Mouse (Mus musculus) thymus, postnatal 10 days (tissue): ENCODE measurements around the gene Gxylt1.
A peak's percentile ranks its signal among the peaks of the same experiment; 100 is the strongest.
"Not testable (repeated sequence)": the region's sequence is repeated elsewhere in the genome, so short reads cannot be mapped to it uniquely, and the experiment has no call there.

Experiments used
- DNase-seq, 2 experiments: peaks; one replicate each; pipeline ENCODE4 v3.0.0; 2021; ENCODE audit warnings: low spot score in 2 of 2

The Gxylt1 gene

DNA sequence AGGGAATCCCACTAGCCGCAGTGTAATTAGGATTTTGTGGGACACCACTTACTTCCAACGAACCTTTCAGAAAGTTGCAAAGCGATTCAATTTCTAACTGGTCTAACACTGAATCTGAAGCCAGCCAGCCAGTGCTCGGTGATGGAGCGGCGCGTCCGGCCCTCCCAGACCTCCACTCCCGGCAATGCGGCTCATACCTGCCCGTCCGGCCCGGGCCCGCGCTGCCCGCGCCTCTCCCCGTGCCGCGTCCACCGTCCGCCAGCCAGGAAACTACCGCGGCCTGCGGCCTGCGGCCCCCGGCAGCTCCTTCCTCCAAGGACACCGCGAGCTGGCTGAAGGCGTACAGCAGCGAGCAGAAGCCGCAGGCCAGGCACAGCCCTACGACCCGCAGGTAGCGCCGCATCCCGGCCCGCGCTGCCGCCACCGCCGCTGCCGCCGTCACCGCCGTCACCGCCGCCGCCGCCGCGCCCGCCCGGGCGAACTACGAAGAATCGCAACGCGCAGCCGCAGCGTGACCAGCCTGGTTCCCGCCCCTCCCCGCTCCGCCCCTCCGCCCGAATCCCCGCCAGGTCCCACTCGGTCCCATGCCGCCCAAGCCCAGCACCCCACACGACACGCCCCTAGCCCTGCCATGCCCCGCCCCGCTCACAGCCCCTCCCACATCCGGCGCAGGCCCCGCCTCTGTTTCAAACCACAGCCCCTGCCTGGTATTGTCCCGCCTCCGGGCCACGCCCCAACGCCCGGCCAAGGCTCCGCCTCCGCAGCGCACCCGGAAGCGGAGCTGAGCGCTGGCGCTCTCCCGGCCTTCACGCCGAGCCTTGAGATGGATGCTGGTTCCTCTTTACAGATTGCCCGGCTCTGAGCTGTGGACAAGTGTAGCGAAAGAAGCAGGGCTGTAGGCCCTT, at the start of gene Gxylt1:
Gxylt1 (minus strand) TSS at position 501 of the 905 bp plus-strand sequence.
- DNase-seq: peak; percentile 99 to 100

DNA sequence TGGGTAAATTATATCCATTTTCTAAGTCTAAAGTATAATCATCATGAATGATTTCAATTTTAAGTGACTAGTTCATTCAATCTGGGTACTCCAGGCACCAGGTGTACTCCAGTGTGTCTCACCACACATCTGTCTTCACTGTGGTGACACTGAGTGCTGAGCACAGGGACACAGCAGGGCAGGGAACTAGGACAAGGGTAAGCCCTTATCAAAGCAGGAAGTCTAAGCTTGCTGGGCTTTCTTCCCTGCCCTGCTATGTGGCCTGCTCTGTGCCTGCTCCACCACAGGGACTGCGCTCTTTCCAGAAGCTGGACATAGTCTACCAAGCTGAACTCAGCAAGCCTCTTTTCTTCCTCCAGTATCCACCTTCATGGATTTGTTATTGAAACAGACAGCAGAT, 43.8 kb upstream of the Gxylt1 start:
- DNase-seq: no peak

DNA sequence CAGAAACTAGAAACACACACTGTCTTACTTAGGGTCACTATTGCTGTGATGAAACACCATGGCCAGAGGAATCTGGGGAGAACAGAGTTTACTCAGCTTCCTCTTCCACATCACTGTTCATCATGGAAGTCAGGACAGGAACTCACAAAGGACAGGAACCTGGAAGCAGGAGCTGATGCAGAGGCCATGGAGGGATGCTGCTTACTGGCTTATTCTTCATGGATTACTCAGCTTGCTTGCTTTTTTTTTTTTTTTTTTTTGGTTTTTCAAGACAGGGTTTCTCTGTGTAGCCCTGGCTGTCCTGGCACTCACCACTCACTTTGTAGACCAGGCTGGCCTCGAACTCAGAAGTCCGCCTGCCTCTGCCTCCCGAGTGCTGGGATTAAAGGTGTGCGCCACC, 35.3 kb upstream of the Gxylt1 start:
- DNase-seq: not testable (repeated sequence)

DNA sequence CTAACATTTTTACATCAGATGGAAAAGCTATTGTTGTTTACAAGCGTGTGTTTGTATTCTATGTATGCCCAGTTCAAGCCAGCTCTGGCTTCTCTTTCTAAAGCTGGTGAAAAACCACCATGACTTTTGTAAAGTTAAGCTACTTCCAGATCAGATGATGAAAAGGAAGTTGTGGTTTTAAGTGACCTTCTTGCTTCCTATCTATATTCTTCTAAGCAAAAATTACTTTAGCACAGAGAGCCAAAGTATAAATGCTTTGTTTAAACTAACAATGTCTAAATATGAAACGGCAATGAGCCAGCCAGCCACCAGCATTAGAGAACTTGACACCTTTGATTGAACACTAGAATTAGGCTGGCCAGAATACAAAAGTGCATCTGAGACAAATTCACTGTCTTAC, 23.2 kb upstream of the Gxylt1 start:
- DNase-seq: no peak

DNA sequence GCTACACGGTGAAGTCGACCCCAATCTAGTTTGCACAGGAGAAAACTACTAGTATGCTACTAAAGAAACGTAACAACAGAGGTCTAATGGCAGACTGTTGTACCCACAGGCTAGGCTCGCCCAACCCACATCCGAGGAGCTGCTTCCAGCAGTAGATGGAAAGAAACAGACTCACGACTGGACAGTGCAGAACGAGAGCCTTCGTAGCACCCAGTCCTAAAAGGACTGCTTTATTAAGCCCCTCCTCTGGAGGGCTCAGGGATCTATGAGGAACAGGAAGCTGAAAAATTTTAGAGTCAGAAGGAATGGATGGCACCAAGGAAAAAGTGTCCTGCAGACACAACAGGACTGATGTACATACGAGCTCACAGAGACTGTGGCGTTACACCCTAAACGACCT, 19.5 kb upstream of the Gxylt1 start:
- no peak for DNase-seq

DNA sequence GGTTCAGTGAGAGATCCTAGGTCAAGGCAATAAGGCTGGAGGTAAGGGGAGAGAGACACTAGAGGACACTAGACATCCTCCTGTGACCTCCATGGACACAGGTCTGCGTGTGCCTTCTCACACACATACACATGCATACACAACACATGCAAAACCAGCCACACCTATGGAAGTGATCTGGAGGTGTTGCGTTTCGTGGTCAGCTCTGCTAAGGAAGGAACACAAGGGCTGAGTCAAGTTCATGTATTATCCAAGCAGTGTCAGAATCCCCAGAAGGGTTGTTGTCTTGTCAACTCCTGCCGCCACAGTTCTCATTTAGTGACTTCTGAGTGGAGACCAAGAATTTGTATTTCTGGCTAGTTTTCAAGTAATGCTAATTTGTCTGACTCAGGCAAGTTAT, 13.3 kb upstream of the Gxylt1 start:
- DNase-seq: no peak

DNA sequence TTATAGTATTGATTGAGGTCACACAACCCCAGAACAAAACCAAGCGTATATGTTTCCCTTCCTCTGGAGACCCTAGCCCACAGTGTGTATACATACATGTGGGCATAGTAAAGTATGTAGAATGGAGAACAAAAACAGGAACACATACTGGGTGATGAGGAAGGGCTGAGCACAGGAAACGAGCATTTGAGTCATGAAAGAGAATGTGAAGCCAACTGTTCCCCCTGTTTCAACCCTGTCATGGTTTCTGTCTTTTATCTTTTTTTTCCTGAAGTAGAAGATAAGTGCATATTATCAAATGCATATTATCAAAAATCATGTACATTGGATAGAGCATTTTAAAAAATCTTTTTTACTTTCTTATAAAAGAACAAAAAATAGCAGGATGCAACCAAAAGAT, 12.6 kb upstream of the Gxylt1 start:
- no peak for DNase-seq

DNA sequence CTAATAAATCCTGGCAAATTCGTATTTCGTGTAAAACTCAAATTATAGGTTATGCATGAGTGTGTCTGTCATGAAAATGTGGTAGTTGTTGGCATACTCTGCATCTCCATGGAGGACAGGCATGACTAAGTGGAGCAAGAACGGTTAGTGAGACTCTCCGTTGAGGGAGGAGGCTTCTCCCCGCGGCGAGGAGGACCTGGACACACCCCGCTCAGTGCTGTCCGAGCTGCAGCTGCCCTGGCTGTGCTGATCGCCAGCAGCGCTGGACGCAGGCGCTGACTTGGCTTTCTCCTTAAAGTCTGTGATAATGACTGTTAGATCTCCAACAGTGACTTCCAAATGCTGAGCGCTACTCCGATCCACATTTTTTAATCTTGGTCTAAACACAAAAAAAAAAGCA, 10.3 kb upstream of the Gxylt1 start:
- DNase-seq: no peak

DNA sequence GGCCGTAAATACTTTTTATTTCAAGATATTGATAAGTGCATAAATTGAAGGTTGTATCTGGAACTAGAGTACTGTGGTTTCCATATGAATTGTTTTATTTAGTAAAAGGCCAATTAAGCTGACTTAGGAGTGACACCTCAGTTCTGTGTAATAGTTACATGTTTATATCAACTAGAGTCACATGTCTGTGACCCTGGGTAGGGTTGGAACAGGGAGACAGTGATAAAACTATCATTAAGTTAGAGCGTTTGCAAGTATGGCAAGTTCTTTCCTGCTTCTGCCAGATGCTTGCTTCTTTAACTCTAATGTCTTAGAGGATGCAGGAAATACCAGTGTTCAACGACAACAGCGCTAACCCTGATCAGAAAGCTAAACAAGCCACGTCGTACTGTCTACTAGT, 9.3 kb upstream of the Gxylt1 start:
- DNase-seq: no peak

DNA sequence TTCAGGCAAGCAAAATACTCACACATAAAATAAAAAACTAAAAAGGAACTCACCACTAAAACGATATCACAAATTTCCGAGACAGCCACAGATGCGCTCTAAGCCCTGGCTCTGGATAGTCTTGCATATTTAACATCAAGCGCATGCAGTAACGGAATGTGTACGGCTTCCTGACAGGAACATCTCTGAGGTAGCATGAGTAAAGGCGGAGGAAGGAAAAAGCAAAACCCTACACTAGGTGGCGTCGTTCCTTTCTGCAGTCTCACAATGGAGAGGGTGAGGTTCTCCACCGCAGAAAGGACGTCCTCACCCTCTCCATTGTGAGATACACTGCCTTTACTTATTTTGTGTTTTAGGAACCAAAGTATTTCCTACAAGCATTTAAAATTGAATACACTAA, 8.4 kb upstream of the Gxylt1 start:
- DNase-seq: peak in 1 of 2 experiments; percentile 27

DNA sequence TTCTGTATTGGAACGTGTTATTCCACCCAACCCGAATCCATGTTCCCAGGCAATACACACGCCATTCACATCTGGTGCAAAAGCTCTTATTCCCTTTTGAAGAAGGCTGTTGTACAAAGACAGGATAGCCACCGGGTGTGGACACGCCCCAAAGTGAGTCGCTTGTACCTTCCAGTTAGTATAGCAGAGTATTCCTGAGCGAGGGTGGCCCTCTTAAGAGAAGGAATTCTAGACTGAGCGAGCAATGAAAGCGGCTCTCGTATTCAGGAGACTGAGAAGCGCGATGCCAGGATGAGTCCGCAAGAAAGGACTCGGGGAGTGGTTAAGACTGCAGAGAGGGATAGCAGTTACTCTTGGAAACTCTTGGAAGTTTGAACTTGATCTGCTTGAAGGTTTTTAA, 1.3 kb upstream of the Gxylt1 start:
- no peak for DNase-seq

DNA sequence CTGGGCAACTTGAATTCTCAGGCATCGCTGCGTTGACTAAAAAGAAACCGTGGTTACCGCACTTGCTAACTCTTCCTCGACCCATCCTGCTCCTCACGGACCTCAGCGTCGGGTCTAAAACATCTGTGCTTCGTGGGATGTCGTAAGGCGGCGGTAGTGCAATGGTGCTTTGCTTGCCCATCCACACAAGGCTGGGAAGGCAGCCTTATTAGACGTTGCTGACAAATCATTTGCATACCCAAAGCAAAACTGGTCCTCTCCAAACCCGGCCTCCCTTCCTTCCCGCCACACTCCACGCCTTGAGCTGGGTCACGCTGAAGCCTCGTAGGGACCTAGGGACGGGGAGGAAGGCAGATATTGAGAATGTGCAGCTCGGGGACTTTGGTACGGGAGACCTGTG, 644 bp upstream of the Gxylt1 start:
- DNase-seq: no peak

DNA sequence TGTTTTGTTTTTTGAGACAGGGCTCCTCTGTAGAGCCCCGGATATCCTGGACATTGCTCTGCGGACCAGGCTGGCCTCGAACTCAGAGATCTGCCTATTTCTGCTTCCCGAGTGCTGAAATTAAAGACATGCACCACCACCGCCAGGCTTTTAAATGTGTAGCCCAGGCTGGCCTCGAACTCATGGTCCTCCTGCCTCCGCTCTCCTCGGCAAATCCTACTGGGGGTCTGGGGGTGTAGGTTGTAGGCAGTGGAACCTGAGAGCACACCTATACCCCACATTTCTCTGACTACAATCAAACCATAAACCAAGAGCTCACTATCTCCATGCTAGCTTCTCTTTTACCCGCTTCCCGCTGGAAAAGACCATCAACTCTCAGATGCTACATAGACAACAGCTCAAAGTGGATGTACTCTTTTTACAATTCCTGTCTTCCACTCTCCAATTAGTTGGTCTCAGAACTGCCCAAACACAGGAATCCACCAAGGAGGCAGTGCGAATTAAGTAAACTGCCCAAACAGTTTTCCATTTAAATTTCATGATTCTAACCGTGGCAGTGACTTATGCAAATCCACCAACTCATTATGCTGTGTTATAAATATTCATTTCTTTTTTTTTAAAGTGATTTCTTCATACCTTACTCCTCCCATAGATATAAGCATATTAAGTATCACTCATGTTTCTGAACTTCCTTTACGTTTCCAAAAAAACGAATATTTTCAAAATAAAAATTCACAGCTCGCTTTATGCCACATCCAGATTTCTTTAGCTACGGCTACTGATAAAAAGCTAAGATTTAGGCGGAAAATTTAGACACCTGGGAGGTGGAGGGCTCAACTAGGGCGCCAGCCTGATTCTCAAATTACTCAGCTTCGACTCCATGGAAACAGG, 946 bp downstream of the Gxylt1 start:
- no peak for DNase-seq

DNA sequence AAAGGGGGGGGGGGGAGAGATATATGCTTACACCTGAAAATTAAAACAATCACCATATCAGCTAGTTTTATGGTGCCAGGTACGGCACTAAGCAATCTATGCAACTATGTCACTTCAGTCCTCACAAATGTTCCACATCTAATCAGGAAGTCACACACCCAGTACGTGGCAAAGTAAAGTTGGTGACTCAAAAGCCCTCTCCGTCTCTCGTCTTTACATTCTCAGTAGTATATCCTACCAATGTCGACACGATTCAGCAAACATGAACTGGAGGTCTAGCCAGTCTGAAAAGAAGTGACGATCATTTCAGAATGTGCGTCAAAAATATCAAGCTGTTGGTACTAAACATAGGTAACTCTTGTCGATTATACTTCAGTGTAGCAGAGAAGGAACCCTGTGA, 2.0 kb downstream of the Gxylt1 start:
- DNase-seq: no peak

DNA sequence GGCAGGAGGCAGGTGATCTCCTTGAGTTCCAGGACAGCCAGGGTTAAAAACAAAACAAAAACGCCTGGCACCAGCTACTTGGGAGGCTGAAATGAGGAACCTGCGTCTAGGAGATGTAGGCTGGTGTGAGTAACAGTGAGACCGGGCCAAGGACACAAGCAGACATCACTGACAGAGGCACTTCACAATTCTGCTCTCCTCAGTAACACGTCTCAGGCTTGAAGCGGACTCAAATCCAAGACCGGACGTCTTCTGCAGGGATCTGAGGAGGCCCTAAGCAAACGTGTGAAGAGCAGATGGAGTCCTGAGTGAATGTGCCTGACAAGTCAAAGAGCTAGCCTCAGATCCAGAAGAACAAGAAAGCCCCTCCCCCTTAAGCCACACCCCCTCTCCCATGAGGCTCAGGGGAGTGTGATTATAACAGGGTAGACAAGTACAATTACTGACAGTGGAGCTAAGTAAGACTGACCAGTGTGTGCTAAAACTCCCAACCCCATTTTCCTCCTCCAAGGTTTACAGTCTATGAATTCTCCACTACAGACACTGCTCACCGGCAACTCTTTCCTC, 4.6 kb downstream of the Gxylt1 start:
- no peak for DNase-seq

DNA sequence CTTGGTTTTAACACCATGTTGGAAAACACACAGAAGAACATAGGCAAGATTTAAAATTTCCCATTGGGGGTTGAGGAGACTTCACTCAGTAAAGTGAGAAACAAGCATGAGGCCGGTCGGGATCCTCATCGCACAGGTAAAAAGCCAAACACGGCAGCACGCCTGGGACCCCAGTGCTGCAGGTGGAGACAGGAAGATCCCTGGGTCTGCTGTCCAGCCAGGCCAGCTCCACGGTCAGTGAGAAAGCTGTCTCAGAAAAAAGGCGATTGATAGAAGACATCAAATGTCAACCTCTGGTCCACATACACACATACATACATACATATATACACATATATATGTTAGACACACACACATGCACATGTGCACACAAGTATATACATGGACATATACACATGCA, 5.4 kb downstream of the Gxylt1 start:
- no peak for DNase-seq

DNA sequence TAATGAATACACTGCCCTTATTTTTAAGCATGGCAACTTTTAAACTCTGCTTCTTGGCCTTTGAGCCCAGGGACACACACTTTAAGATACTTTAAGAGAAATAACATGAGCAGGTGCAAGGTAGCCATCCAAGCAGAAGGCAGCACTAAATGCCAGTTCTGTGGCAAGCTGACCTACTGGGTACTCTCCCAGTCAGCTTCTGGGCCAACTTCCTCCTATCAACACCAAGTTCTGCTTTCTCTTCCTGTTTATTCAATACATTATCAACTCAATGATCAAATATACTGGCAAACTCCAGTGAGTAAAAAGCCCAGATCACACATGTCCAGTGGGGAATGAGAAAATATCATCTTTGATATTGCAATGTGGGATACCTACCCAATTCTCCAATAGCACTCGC, 7.0 kb downstream of the Gxylt1 start:
- no peak for DNase-seq

DNA sequence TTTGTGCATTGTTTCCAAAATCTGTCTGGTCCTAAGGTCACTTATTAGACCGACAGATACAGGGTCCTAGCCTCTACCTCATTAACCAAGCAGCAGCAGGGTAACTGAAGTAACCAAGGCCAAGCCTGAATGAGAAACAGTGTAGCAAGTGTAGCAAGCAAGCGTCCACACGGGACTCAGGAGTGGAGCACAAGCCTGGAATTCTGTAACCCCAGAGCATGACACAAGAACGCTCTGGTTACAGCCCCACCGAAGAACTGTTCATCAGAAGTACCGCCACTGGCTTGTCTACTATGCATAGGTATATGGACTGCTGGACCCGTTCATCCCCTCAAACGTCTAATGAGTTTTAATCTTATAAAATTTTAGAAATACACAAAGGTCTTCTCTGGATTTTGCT, 7.5 kb downstream of the Gxylt1 start:
- DNase-seq: no peak

DNA sequence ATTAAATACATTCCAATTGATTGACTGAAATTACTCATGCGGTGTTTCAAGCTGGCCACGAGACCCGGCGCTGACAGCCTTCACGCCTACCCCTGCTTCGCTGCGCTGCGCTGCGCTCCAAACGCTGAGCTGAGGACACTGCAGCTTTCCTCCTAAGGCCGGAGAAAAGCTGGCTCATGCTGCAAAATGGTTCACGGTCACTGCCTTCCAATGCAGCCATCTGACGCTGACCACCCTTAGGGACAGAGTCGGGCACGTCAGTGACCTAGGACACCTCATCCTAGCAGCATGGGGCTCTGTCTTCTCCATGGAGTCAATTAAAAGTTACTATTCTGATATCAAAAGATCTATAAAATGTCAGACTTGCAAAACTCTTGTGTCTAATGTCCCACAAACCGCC, 8.6 kb downstream of the Gxylt1 start:
- no peak for DNase-seq

DNA sequence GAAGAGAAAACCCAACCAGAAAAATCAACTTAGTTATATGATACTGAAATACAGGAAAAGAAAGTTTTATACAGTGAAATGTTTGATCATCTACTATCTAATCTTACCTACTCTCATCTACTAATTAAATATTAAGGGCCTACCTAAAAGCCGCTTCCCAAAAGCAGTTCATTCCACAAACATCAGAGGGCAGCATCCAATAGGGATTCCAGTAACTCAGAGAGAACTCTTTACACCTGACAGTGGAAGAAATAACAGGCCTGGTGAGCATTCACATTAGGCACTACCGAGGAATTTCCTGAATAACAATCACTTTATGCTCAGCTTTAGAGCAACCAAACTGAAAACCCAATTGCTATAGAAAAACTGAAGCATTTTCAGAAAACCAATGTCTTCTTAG, 9.3 kb downstream of the Gxylt1 start:
- DNase-seq: peak; percentile 22 to 46

DNA sequence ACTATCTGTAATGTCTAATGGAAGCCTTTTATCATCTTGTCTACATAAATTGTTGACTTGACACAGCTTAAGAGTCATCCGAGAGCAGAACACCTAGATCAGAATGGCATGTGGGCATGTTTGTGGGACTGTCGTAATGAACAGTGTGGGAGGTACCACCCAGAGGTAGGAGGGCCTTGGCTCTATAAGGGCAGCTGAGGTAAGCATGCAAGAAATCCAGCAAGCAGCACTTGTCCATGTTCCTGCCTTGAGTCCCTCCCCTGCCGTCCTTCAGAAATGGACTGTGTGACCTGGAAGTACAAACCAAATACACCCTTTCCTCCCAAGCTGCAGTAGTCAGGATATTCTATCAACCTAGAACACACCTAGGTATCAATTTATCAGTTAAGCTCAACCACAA, 9.7 kb downstream of the Gxylt1 start:
- no peak for DNase-seq

DNA sequence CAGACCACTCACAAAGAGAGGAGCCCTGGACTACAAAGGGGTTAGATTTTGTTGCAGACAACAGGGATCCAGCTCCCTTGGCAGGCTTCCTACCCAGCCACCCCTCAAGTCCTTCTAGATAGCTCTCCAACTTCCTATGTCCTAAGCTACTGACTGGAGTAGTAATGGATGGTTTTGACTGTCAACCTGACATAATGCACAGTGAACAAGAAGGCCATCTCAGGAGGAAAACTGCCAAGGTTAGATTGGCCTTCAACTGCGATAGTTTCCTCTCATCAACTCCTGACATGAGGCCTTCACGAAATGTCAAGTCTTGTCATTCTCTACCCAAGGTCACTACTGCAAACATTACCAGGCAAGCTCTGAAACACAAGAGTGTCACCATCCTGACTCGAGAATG, 10.8 kb downstream of the Gxylt1 start:
- no peak for DNase-seq

DNA sequence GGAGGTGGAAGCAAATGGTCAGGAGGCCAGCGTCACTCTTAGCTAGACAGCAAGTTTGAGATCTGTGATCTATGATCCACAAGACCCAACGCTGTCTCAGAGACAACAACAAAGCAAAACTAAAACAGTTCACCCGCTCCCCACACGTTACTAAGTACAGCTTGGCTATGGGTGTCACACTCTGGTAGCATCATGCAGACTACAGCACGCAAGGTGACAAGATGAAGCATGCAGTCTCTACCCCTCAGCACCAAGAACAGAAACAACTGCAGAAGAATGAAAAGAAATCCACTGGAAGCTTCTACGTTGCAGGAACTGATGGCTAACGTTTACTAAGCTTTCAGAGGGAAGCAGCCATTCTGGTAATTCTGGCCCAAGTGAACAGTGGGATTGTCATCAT, 11.4 kb downstream of the Gxylt1 start:
- no peak for DNase-seq
